Mouse (Mus musculus): ENCODE data around the gene Ets1. TPM values are rescaled to one million over a fixed set of nuclear protein-coding genes. Genes with fewer than 3 reads are reported as not detected.

Gene Ets1
- polyA plus RNA-seq, 1 experiment from 2014 or later: 18.1 TPM

- no peak for ATAC-seq
- Histone ChIP-seq H3K4me3 (ENCODE audit: low read depth, low read length) (no peak overlapping the region), H3K36me3 (replicated peaks; ENCODE audit: insufficient read depth, low read length) (no peaks in the 10 kb centered on the region), H3K4me1 (ENCODE audit: insufficient read depth) (peaks cover 19% of the 10 kb centered on the region), H3K9me3 (ENCODE audit: low read length) (no peaks in the 10 kb centered on the region), H3K27me3 (ENCODE audit: insufficient read depth, low read length) (no peaks in the 10 kb centered on the region), H3K9ac (replicated peaks) (no peak overlapping the region), H3K27ac (ENCODE audit: low read depth) (peak overlapping the region; percentile 51), H3K4me2 (ENCODE audit: low read depth, low read length) (no peak overlapping the region)
- DNase-seq: no peak
- WGBS (ENCODE audit: insufficient replicate concordance): 73% methylated on average over 10 of the region's 10 CpGs
- TF ChIP-seq CTCF (IDR thresholded peaks at IDR 0.05; ENCODE audit: low read depth) (no peak), EP300 (IDR thresholded peaks at IDR 0.05; ENCODE audit: low read depth) (no peak)
Observed at GRCm38 (mm10) chr9:32608831-32609610, 27.0 kb upstream of the Ets1 start.

GRCm38 (mm10) chr9:32610218-32610617 lies 25.8 kb upstream of the Ets1 start:
- DNase-seq (no peak), ATAC-seq (no peak)
- Histone ChIP-seq H3K4me2 (ENCODE audit: low read depth, low read length) (no peak overlapping the region), H3K27ac (ENCODE audit: low read depth) (no peak overlapping the region), H3K4me1 (ENCODE audit: insufficient read depth) (peaks cover 19% of the 10 kb centered on the region), H3K36me3 (replicated peaks; ENCODE audit: insufficient read depth, low read length) (no peaks in the 10 kb centered on the region), H3K4me3 (ENCODE audit: low read depth, low read length) (no peak overlapping the region), H3K9ac (replicated peaks) (no peak overlapping the region), H3K9me3 (ENCODE audit: low read length) (no peaks in the 10 kb centered on the region), H3K27me3 (ENCODE audit: insufficient read depth, low read length) (no peaks in the 10 kb centered on the region)
- 82% methylated on average over 8 of the region's 8 CpGs for WGBS (ENCODE audit: insufficient replicate concordance)
- TF ChIP-seq CTCF (IDR thresholded peaks at IDR 0.05; ENCODE audit: low read depth) (no peak), EP300 (IDR thresholded peaks at IDR 0.05; ENCODE audit: low read depth) (no peak)

GRCm38 (mm10) chr9:32610631-32611030 lies 25.4 kb upstream of the Ets1 start:
- no peak overlapping the region for H3K4me3 ChIP-seq (ENCODE audit: low read depth, low read length)
- no peak overlapping the region for H3K27ac ChIP-seq (ENCODE audit: low read depth)
- TF ChIP-seq CTCF (IDR thresholded peaks at IDR 0.05; ENCODE audit: low read depth): no peak
- no peak for TF ChIP-seq EP300 (IDR thresholded peaks at IDR 0.05; ENCODE audit: low read depth)
- no peaks in the 10 kb centered on the region for H3K9me3 ChIP-seq (ENCODE audit: low read length)
- H3K9ac ChIP-seq (replicated peaks): no peak overlapping the region
- no peaks in the 10 kb centered on the region for H3K36me3 ChIP-seq (replicated peaks; ENCODE audit: insufficient read depth, low read length)
- peaks cover 19% of the 10 kb centered on the region for H3K4me1 ChIP-seq (ENCODE audit: insufficient read depth)
- DNase-seq (no peak), ATAC-seq (no peak)
- 58% methylated on average over 4 of the region's 4 CpGs for WGBS (ENCODE audit: insufficient replicate concordance)
- H3K27me3 ChIP-seq (ENCODE audit: insufficient read depth, low read length): no peaks in the 10 kb centered on the region
- H3K4me2 ChIP-seq (ENCODE audit: low read depth, low read length): no peak overlapping the region

- WGBS (ENCODE audit: insufficient replicate concordance): 78% methylated on average over 4 of the region's 4 CpGs
- Histone ChIP-seq H3K9me3 (ENCODE audit: low read length) (no peaks in the 10 kb centered on the region), H3K9ac (replicated peaks) (no peak overlapping the region), H3K27me3 (ENCODE audit: insufficient read depth, low read length) (no peaks in the 10 kb centered on the region), H3K4me2 (ENCODE audit: low read depth, low read length) (no peak overlapping the region), H3K27ac (ENCODE audit: low read depth) (no peak overlapping the region), H3K4me1 (ENCODE audit: insufficient read depth) (peaks cover 19% of the 10 kb centered on the region), H3K36me3 (replicated peaks; ENCODE audit: insufficient read depth, low read length) (no peaks in the 10 kb centered on the region), H3K4me3 (ENCODE audit: low read depth, low read length) (no peak overlapping the region)
- DNase-seq (no peak), ATAC-seq (no peak)
- no peak for TF ChIP-seq CTCF (IDR thresholded peaks at IDR 0.05; ENCODE audit: low read depth)
- no peak for TF ChIP-seq EP300 (IDR thresholded peaks at IDR 0.05; ENCODE audit: low read depth)
Observed at GRCm38 (mm10) chr9:32611340-32611739, 24.7 kb upstream of the Ets1 start.

- H3K4me3 ChIP-seq (ENCODE audit: low read depth, low read length): no peak overlapping the region
- peaks cover 17% of the 10 kb centered on the region for H3K4me1 ChIP-seq (ENCODE audit: insufficient read depth)
- peak overlapping the region; percentile 58 for H3K27ac ChIP-seq (ENCODE audit: low read depth)
- H3K36me3 ChIP-seq (replicated peaks; ENCODE audit: insufficient read depth, low read length): no peaks in the 10 kb centered on the region
- TF ChIP-seq EP300 (IDR thresholded peaks at IDR 0.05; ENCODE audit: low read depth) (no peak), CTCF (IDR thresholded peaks at IDR 0.05; ENCODE audit: low read depth) (no peak)
- ATAC-seq (peak; percentile 28; the same call in 1 of the 2 replicates), DNase-seq (no peak)
- no peak overlapping the region for H3K9ac ChIP-seq (replicated peaks)
- H3K9me3 ChIP-seq (ENCODE audit: low read length): no peaks in the 10 kb centered on the region
- no peaks in the 10 kb centered on the region; the same call in 1 of the 2 replicates for H3K27me3 ChIP-seq (ENCODE audit: insufficient read depth, low read length)
- H3K4me2 ChIP-seq (ENCODE audit: low read depth, low read length): no peak overlapping the region
- WGBS (ENCODE audit: insufficient replicate concordance): 55% methylated on average over 5 of the region's 5 CpGs
Observed at GRCm38 (mm10) chr9:32612426-32612825, 23.6 kb upstream of the Ets1 start.

GRCm38 (mm10) chr9:32612861-32613421 lies 23.1 kb upstream of the Ets1 start:
- Histone ChIP-seq H3K4me2 (ENCODE audit: low read depth, low read length) (no peak overlapping the region), H3K36me3 (replicated peaks; ENCODE audit: insufficient read depth, low read length) (no peaks in the 10 kb centered on the region), H3K27me3 (ENCODE audit: insufficient read depth, low read length) (no peaks in the 10 kb centered on the region; the same call in 1 of the 2 replicates), H3K4me1 (ENCODE audit: insufficient read depth) (peaks cover 13% of the 10 kb centered on the region), H3K27ac (ENCODE audit: low read depth) (peak overlapping the region; percentile 58), H3K4me3 (ENCODE audit: low read depth, low read length) (no peak overlapping the region), H3K9ac (replicated peaks) (no peak overlapping the region), H3K9me3 (ENCODE audit: low read length) (no peaks in the 10 kb centered on the region)
- TF ChIP-seq CTCF (IDR thresholded peaks at IDR 0.05; ENCODE audit: low read depth) (no peak), EP300 (IDR thresholded peaks at IDR 0.05; ENCODE audit: low read depth) (no peak)
- 47% methylated on average over 6 of the region's 6 CpGs for WGBS (ENCODE audit: insufficient replicate concordance)
- DNase-seq (no peak), ATAC-seq (peak; percentile 47; the same call in 1 of the 2 replicates)
